Mouse (Mus musculus): ENCODE data around the gene Wnk1.

DNA sequence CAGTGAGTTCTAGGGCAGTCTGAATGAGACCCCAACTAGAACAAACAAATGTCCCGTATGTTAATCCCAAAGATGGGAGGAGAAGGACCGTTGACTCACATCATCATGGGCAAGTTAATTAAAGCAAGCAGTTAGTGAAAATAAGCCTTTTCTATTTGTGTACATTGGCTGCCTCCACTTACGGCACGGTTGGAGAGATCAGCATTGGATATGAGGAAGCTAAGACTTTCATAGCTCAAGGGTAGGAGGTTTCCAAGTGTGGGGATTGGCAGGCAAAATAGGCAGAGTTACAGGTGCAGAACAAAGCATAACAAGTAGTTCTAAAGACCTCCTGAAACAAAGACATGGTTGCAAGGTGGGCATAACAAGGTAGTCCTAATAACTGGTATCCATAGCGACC is 133.0 kb downstream of the Wnk1 start:
- TF ChIP-seq CTCF (IDR thresholded peaks at IDR 0.05) (no peak), EP300 (IDR thresholded peaks at IDR 0.05; ENCODE audit: insufficient read depth, low read depth, low read length) (no peak), POLR2A (IDR thresholded peaks at IDR 0.05; ENCODE audit: insufficient read depth, low read depth, low read length) (no peak)

Data from heart, adult 2 months (tissue).